Mouse (Mus musculus) gastrocnemius, postnatal 10 days (tissue): ENCODE measurements at regions not wholly inside any gene's neighbourhood (a gene's known extent, or its start where the extent isn't known, plus 50 kb on each side); places are given as distances from the start of the nearest gene placed in this dataset.
A peak's percentile ranks its signal among the peaks of the same experiment; 100 is the strongest.

ENCODE experiments used
- DNase-seq: peaks from one replicate; pipeline ENCODE4 v3.0.0; 2021; ENCODE audit warnings: mixed read lengths

- DNase-seq: no peak
Observed at GRCm38 (mm10) chr16:50847693-50848092, 256.7 kb upstream of the Ccdc54 start.

- no peak for DNase-seq
Observed at GRCm38 (mm10) chr16:50846505-50846904, 255.6 kb upstream of the Ccdc54 start.

GRCm38 (mm10) chr16:50841677-50842580 lies 251.0 kb upstream of the Ccdc54 start:
- DNase-seq: peak; percentile 65

- no peak for DNase-seq
Observed at GRCm38 (mm10) chr16:50841205-50841604, 250.3 kb upstream of the Ccdc54 start.

GRCm38 (mm10) chr16:50839665-50840064 lies 248.7 kb upstream of the Ccdc54 start:
- DNase-seq: no peak

GRCm38 (mm10) chr16:50837416-50837815 lies 246.5 kb upstream of the Ccdc54 start:
- no peak for DNase-seq

- no peak for DNase-seq
Observed at GRCm38 (mm10) chr16:50836457-50836856, 245.5 kb upstream of the Ccdc54 start.

GRCm38 (mm10) chr16:50833357-50833756 lies 242.4 kb upstream of the Ccdc54 start:
- no peak for DNase-seq

GRCm38 (mm10) chr16:50822352-50822751 lies 231.4 kb upstream of the Ccdc54 start:
- no peak for DNase-seq

- no peak for DNase-seq
Observed at GRCm38 (mm10) chr16:50814626-50815025, 223.7 kb upstream of the Ccdc54 start.

- peak; percentile 68 for DNase-seq
Observed at GRCm38 (mm10) chr16:50799145-50799794, 208.3 kb upstream of the Ccdc54 start.

- DNase-seq: no peak
Observed at GRCm38 (mm10) chr16:50798095-50798494, 207.1 kb upstream of the Ccdc54 start.

- DNase-seq: no peak
Observed at GRCm38 (mm10) chr16:50792960-50793359, 202.0 kb upstream of the Ccdc54 start.

GRCm38 (mm10) chr16:50792506-50792905 lies 201.6 kb upstream of the Ccdc54 start:
- no peak for DNase-seq

GRCm38 (mm10) chr16:50788702-50789101 lies 197.7 kb upstream of the Ccdc54 start:
- no peak for DNase-seq

GRCm38 (mm10) chr16:50786199-50786598 lies 195.2 kb upstream of the Ccdc54 start:
- DNase-seq: no peak

- DNase-seq: no peak
Observed at GRCm38 (mm10) chr16:50785384-50785783, 194.4 kb upstream of the Ccdc54 start.

GRCm38 (mm10) chr16:50784651-50785228 lies 193.8 kb upstream of the Ccdc54 start:
- DNase-seq: no peak

- DNase-seq: no peak
Observed at GRCm38 (mm10) chr16:50783784-50784650, 193.1 kb upstream of the Ccdc54 start.

- no peak for DNase-seq
Observed at GRCm38 (mm10) chr16:50783240-50783639, 192.3 kb upstream of the Ccdc54 start.

GRCm38 (mm10) chr16:50779030-50779784 lies 188.3 kb upstream of the Ccdc54 start:
- DNase-seq: no peak
